Mouse (Mus musculus) limb, embryonic 12.5 days (tissue): ENCODE results near the gene Desi1. TPM values are rescaled to one million over a fixed set of nuclear protein-coding genes. Genes with fewer than 3 reads are reported as not detected.
A peak's percentile ranks its signal among the peaks of the same experiment; 100 is the strongest.

ENCODE experiments used
- ATAC-seq: fragments of 200-750 bp; cut with Nextera tagmentation; 2 replicates; pipeline ENCODE4 v1.8.0; 2017; ENCODE audit warnings: low read depth, moderate TSS enrichment; ENCODE audit not compliant: insufficient number of reproducible peaks, insufficient read depth, low FRiP score, low TSS enrichment
- H3K27ac ChIP-seq: fragments of 300-500 bp; sonication (generic); 2 replicates; pipeline ENCODE4 v1.5.1; 2016; ENCODE audit warnings: mild to moderate bottlenecking, moderate library complexity
- H3K27me3 ChIP-seq: fragments of 300-500 bp; sonication (generic); 2 replicates; pipeline ENCODE4 v1.6.1; 2016; ENCODE audit warnings: mild to moderate bottlenecking, moderate library complexity
- H3K36me3 ChIP-seq: fragments of 300-500 bp; sonication (generic); 2 replicates; pipeline ENCODE4 v1.6.1; 2016; ENCODE audit warnings: mild to moderate bottlenecking, moderate library complexity
- H3K4me1 ChIP-seq: fragments of 300-500 bp; sonication (generic); replicated peaks from 2 replicates; pipeline ENCODE4 v1.6.1; 2016
- H3K4me2 ChIP-seq: fragments of 300-500 bp; sonication (generic); 2 replicates; pipeline ENCODE4 v1.6.1; 2016; ENCODE audit warnings: mild to moderate bottlenecking, moderate library complexity
- H3K4me3 ChIP-seq: fragments of 300-500 bp; sonication (generic); replicated peaks from 2 replicates; pipeline ENCODE4 v1.5.1; 2016; ENCODE audit warnings: mild to moderate bottlenecking
- H3K9ac ChIP-seq: fragments of 300-500 bp; sonication (generic); replicated peaks from 2 replicates; pipeline ENCODE4 v1.6.1; 2016; ENCODE audit warnings: mild to moderate bottlenecking, moderate library complexity
- H3K9me3 ChIP-seq: fragments of 300-500 bp; sonication (generic); 2 replicates; pipeline ENCODE4 v1.6.1; 2016; ENCODE audit warnings: mild to moderate bottlenecking, moderate library complexity
- WGBS: fragments of 180-500 bp; shearing (Covaris S2); methylation state at CpG from one replicate; pipeline ENCODE4 v1.1.7; 2016; 5-methylcytosine and 5-hydroxymethylcytosine counted together
- polyA plus RNA-seq: library from polyadenylated mRNA; unstranded; fragments of >200 nt; fragmentation: Nextera tagmentation; extraction: Ambion mirVana; gene quantifications from 2 replicates; pipeline ENCODE4 v1.2.1, GENCODE M21; 2016

Gene Desi1
- polyA plus RNA-seq, 1 experiment from 2014 or later, result 30.4 TPM

DNA sequence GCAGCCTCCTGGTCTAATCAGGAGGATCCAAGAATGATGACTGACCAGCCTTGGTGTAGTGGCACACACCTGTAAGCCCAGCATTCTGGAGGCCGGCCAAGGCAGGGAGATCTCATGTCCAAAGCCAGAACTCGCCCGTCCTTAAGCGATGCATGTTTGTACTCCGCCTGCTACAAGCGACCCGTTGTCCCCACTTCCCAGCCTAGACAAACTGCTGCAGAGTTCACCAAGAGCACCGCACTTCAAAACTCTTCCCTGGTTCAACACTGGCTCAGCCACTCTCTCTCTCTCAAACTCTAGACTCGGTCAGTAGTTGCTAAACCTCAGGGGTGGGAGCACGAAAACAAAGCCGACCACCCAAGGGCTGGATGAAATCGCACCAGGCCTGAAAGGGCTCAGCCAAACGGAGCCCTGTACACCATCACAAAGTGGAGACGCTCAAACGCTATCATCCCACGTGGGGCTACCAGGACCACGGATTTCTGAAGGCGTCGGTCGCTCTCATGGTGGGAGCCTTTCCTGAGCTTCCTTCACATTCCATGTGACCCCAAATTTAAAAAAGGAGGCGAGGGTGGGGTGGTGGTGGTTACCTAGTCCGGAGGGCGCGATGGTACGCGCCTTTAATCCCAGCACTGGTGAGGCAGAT is 12.7 kb upstream of the Desi1 start:
- Histone ChIP-seq H3K27me3 (0 out of 2 replicates have a peak, but pooled peaks cover 4% of the 10 kb centered on the region), H3K36me3 (peaks cover 18% of the 10 kb centered on the region), H3K4me1 (peaks cover 13% of the 10 kb centered on the region), H3K9ac (peak overlapping the region; percentile 97), H3K27ac (0 out of 2 replicates have a peak overlapping the region, but pooled peaks have one; percentile 90), H3K9me3 (no peaks in the 10 kb centered on the region), H3K4me2 (peak overlapping the region; percentile 95), H3K4me3 (peak overlapping the region; percentile 99)
- ATAC-seq, result no peak
- 6% methylated on average over 26 of the region's 26 CpGs for WGBS

DNA sequence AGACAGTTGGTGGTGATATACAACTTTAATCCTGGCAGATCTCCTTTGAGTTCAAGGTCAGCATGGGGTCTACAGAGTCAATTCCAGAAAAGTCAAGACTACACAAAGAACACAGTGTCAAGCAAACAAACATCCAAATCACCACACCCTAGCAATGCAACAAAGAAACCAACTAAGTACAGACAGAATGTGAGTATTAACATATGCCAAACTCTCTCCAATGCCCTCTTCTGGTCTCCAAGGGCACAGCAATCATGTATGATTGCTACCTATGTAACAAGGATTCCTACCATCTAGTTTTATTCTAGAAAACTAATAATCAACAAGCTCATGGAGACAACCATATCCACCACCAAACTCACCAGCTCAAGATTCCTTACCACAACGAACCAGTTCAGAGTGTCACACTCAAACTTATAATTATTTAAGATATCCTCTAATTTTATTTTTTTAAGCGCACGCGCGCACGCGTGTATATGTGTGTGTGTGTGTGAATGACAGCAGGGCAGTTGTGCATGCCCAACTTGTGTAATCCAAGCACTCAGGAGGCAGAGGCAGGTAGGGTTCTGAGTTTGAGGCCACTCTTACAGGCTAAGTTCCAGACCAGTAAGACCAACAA is 10.6 kb upstream of the Desi1 start:
- ATAC-seq, result no peak
- H3K27ac ChIP-seq, result no peak overlapping the region
- no peak overlapping the region for H3K9ac ChIP-seq
- WGBS, result 97% methylated on average over 7 of the region's 7 CpGs
- H3K4me2 ChIP-seq, result no peak overlapping the region
- no peaks in the 10 kb centered on the region for H3K9me3 ChIP-seq
- H3K36me3 ChIP-seq, result peaks cover 36% of the 10 kb centered on the region
- H3K4me1 ChIP-seq, result peaks cover 13% of the 10 kb centered on the region
- H3K4me3 ChIP-seq, result no peak overlapping the region
- 0 out of 2 replicates have a peak, but pooled peaks cover 4% of the 10 kb centered on the region for H3K27me3 ChIP-seq

DNA sequence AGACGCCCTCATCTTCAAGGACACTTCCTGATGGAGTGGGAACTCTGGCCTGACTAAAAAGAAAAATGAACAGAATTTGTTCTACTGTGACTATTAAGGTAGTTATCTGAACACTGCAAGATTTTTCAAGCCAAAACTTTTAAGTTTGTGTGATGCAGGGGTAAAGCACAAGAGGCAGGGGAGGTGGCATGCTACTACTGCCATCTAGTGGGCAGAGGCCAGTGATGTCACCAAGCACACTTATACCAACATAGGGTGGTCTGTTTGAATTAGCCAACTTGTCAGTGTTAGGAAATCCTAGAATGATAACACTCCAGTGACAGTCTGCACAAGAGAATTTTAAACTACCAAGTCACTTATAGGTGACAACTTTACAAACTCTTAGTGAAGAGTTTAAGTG is 7.0 kb upstream of the Desi1 start:
- Histone ChIP-seq H3K4me1 (peaks cover 2% of the 10 kb centered on the region; the same call in 1 of the 2 replicates), H3K4me3 (no peak overlapping the region), H3K9me3 (no peaks in the 10 kb centered on the region), H3K27ac (no peak overlapping the region), H3K27me3 (no peaks in the 10 kb centered on the region), H3K9ac (no peak overlapping the region), H3K36me3 (peaks cover 67% of the 10 kb centered on the region), H3K4me2 (no peak overlapping the region)
- 95% methylated on average over 1 of the region's 1 CpGs for WGBS
- no peak for ATAC-seq

DNA sequence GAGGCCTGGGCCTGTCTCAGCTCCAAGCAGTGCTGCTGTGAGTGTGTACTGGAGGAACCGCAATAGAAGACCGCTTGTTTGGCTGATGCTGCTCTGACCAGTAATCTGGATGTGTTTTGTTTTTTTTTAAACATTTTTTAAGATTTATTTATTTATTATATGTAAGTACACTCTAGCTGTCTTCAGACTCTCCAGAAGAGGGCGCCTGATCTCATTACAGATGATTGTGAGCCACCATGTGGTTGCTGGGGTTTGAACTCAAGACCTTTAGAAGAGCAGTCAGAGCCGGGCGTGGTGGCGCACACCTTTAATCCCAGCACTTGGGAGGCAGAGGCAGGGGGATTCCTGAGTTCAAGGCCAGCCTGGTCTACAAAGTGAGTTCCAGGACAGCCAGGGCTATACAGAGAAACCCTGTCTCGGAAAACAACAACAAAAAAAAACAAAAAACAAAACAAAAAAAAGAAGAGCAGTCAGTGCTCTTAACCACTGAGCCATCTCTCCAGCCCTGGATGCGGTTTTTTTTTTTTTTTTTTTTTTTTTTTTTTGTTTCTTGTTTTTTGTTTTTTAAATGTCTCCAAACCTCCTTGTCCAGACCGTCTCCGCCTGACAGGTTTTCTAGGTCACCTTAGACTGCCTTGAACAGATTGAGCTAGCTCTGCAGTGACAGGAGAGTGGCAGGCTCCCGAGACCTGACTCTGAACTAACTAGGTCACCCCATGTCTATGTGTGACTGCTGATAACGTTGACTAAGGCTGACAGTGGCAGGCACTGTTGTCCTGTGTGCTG is 2.4 kb upstream of the Desi1 start:
- Histone ChIP-seq H3K9ac (no peak overlapping the region), H3K4me3 (no peak overlapping the region), H3K9me3 (no peaks in the 10 kb centered on the region), H3K27me3 (no peaks in the 10 kb centered on the region), H3K36me3 (peaks cover 85% of the 10 kb centered on the region), H3K4me1 (no peaks in the 10 kb centered on the region), H3K27ac (0 out of 2 replicates have a peak overlapping the region, but pooled peaks have one; percentile 25), H3K4me2 (no peak overlapping the region)
- no peak for ATAC-seq
- 83% methylated on average over 12 of the region's 12 CpGs for WGBS

DNA sequence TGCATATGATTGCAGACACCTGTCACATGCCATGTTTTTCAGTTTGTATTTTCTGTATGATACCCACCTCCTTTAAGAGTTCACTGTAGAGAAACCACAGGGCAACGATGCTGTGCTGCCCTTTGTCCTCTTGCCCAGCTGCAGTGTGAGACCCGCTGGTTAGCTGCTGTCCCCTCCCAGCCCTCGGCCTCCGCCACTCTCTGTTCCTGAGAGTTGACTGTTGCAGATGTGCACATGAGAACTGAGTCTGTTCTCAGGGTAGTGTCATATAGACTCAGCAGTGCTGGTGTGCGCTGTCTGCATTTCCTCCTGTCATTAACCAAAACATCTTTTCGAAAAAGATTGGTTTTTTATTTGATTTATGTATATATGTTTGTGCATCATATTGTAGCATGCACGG is 1.3 kb downstream of the Desi1 start:
- Histone ChIP-seq H3K9me3 (no peaks in the 10 kb centered on the region), H3K4me3 (no peak overlapping the region), H3K36me3 (peaks cover 86% of the 10 kb centered on the region), H3K4me2 (no peak overlapping the region), H3K27me3 (no peaks in the 10 kb centered on the region), H3K9ac (no peak overlapping the region), H3K27ac (no peak overlapping the region), H3K4me1 (no peaks in the 10 kb centered on the region)
- no peak for ATAC-seq
- WGBS, result 88% methylated on average over 7 of the region's 7 CpGs

DNA sequence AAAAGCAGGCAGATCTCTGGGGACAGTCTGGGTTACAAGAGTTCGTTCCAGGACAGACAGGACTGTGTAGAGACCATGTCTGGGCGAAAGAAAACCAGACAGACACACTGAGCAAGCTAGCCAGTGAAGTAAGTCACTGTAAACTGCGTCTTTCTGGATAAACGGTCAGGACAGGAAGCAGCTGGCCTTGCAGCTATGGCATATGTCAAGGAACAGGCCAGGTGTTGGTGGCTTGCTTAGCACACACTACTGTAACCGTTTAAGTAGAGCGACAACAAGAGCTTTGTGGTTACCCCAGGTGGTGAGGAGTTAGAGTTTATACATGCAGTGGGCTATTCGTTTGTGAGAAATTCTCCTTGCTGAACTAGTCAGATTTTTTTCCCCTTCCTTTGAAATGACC is 5.9 kb downstream of the Desi1 start:
- peaks cover 98% of the 10 kb centered on the region for H3K36me3 ChIP-seq
- H3K4me1 ChIP-seq, result no peaks in the 10 kb centered on the region
- no peaks in the 10 kb centered on the region for H3K27me3 ChIP-seq
- no peaks in the 10 kb centered on the region for H3K9me3 ChIP-seq
- no peak overlapping the region for H3K9ac ChIP-seq
- H3K4me3 ChIP-seq, result no peak overlapping the region
- 82% methylated on average over 7 of the region's 7 CpGs for WGBS
- ATAC-seq, result no peak
- no peak overlapping the region for H3K4me2 ChIP-seq
- H3K27ac ChIP-seq, result no peak overlapping the region

DNA sequence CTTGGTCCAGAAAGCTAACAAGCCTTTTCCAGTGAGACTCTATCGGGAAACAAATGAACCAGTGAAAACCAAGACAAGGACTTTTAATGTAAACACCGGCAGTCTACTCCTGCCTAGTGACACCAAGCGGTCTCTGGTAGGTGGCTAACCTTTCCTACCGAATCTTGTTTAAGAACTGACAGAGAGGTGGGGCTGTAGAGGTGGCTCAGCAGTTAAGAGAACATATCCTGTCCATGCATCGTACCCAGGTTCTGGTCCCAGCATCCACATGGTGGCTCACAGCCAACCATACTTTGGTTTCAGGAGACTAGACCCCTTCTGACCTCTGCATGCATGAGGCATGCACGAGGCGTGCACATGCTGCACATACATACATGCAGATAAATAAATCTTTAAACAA is 6.4 kb downstream of the Desi1 start:
- H3K4me3 ChIP-seq, result no peak overlapping the region
- no peaks in the 10 kb centered on the region for H3K9me3 ChIP-seq
- 89% methylated on average over 7 of the region's 7 CpGs for WGBS
- no peak for ATAC-seq
- H3K4me2 ChIP-seq, result no peak overlapping the region
- H3K27me3 ChIP-seq, result no peaks in the 10 kb centered on the region
- H3K4me1 ChIP-seq, result no peaks in the 10 kb centered on the region
- no peak overlapping the region for H3K9ac ChIP-seq
- peaks cover 100% of the 10 kb centered on the region for H3K36me3 ChIP-seq
- H3K27ac ChIP-seq, result no peak overlapping the region

DNA sequence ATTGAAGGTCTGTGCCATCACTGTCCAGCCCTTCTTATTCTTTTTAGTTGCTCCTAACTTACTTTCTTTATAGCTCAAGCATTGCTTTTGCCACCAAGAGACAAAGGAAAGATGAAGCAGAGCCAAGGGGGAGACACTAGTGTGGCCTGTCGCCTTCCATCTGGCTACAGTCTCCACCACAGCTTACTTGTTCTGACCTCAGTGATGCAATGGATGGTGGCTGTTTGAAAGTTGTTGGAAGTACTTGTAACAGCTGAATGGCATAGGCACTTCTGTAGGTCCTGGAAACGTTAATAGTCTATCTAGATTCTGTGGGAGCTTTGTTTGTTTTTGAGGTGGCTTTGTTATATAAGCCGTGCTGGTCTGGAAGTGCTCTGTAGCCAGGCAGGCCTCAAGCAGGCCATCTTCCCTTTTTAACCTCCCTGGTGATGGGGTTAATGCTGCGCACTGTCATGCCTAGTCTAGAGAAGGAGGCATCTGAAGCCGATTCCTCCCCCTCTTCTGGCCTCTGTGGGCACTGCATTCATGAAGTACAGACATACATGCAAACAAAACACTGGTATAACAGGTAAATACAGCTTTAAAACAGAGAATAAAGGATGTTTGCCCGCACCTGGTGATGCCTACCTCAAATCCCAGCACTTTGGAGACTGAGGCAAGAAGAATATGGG is 9.6 kb downstream of the Desi1 start:
- H3K4me1 ChIP-seq, result no peaks in the 10 kb centered on the region
- H3K27ac ChIP-seq, result no peak overlapping the region
- H3K27me3 ChIP-seq, result no peaks in the 10 kb centered on the region
- H3K4me2 ChIP-seq, result no peak overlapping the region
- H3K36me3 ChIP-seq, result peaks cover 92% of the 10 kb centered on the region
- no peak for ATAC-seq
- no peaks in the 10 kb centered on the region for H3K9me3 ChIP-seq
- WGBS, result 94% methylated on average over 6 of the region's 6 CpGs
- H3K4me3 ChIP-seq, result no peak overlapping the region
- no peak overlapping the region for H3K9ac ChIP-seq

DNA sequence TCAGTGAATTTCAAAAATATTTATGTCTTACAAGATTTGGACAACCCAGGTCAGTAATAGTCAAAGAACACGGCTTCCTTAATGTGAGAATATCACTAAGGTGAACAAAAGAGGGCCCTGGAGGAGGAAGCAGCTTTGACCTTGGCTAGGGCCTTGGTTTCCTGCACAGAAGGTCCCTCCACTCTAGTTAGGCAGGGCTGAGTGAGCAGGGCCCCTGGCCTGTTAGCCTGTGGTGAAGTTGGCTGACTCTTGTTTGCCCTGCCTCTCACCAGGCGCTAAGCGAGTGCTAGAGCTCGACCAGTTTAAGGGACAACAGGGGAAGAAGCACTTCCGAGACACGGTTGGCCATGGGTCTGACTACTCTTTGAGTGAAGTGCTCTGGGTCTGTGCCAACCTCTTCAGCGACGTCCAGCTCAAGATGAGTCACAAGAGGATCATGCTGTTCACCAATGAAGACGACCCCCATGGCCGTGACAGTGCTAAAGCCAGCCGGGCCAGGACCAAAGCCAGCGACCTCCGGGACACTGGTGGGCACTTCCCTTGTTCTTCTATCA is 11.1 kb downstream of the Desi1 start:
- H3K4me1 ChIP-seq, result no peaks in the 10 kb centered on the region
- no peak overlapping the region for H3K27ac ChIP-seq
- peaks cover 81% of the 10 kb centered on the region for H3K36me3 ChIP-seq
- ATAC-seq, result no peak
- H3K27me3 ChIP-seq, result no peaks in the 10 kb centered on the region
- H3K9me3 ChIP-seq, result no peaks in the 10 kb centered on the region
- WGBS, result 89% methylated on average over 13 of the region's 13 CpGs
- no peak overlapping the region for H3K4me3 ChIP-seq
- no peak overlapping the region for H3K9ac ChIP-seq
- no peak overlapping the region for H3K4me2 ChIP-seq

DNA sequence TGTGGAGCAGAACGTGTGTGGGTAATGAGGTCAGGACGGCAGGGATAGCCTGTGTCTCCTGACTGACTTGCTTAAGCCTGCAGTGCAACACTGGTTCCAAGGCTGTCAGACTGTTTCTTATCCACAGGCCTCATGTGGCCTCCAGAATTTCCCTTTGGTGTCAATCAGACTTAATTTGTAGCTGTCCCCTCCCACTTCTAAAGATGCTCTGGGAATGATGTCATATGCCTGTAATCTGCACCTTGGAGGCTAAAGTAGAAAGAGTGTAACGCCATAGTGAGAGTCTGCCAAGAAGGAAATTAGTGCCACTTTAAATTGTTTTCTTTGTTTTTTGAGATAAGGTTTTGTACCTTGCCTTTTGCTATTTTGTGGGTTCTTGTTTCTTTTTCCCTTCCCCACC is 14.4 kb downstream of the Desi1 start:
- ATAC-seq, result no peak
- H3K9ac ChIP-seq, result no peak overlapping the region
- peaks cover 48% of the 10 kb centered on the region for H3K36me3 ChIP-seq
- peaks cover 15% of the 10 kb centered on the region for H3K4me1 ChIP-seq
- no peak overlapping the region for H3K4me2 ChIP-seq
- no peaks in the 10 kb centered on the region for H3K27me3 ChIP-seq
- no peak overlapping the region for H3K4me3 ChIP-seq
- H3K9me3 ChIP-seq, result no peaks in the 10 kb centered on the region
- no peak overlapping the region for H3K27ac ChIP-seq
- WGBS, result 89% methylated on average over 3 of the region's 3 CpGs

DNA sequence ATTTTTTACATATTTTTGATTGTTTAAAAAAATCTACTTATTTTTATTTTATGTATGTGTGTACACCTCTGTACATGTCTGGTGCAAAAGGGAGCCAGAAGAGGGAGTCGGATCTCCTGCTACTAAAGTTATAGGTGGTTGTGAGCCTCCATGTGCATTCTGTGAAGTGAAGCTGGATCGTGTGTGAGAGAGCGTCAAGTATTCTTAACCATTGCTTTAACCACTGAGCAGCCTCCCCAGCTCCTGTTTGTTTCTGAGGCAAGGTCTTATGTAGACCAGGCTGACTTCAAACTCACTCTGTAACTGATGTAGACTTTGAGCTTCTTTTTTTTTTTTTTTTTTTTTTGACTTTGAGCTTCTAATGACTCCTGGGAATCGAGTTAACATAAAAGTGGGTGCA is 16.2 kb downstream of the Desi1 start:
- WGBS, result 75% methylated on average over 4 of the region's 4 CpGs

More for the DNA sequence above, 16.2 kb downstream of the Desi1 start:
- ATAC-seq, result no peak
- Histone ChIP-seq H3K36me3 (peaks cover 30% of the 10 kb centered on the region), H3K4me3 (no peak overlapping the region), H3K4me2 (no peak overlapping the region), H3K9ac (no peak overlapping the region), H3K27me3 (no peaks in the 10 kb centered on the region), H3K4me1 (peaks cover 16% of the 10 kb centered on the region), H3K9me3 (no peaks in the 10 kb centered on the region), H3K27ac (no peak overlapping the region)
